Mouse (Mus musculus): ENCODE results near the gene Pno1.
"Not testable (repeated sequence)": the region's sequence is repeated elsewhere in the genome, so short reads cannot be mapped to it uniquely, and the experiment has no call there.

The Pno1 gene

GRCm38 (mm10) chr11:17211258-17212140 lies at the start of gene Pno1:
Gene Pno1, minus strand, starts transcription at chr11:17211568.
- peak; percentile 96 for DNase-seq (ENCODE audit: low spot score)

GRCm38 (mm10) chr11:17257861-17258260 lies 46.5 kb upstream of the Pno1 start:
- DNase-seq (ENCODE audit: low spot score): peak; percentile 52

- peak; percentile 98 for DNase-seq (ENCODE audit: low spot score)
These were observed 46.1 kb upstream of the Pno1 start, which contains the start of gene C1d for GRCm38 (mm10) chr11:17257443-17257842. Gene C1d, plus strand, starts transcription at chr11:17257579.

GRCm38 (mm10) chr11:17256813-17257365 lies 45.5 kb upstream of the Pno1 start:
- DNase-seq (ENCODE audit: low spot score): peak; percentile 45

- no peak for DNase-seq (ENCODE audit: low spot score)
These were observed 37.3 kb upstream of the Pno1 start for GRCm38 (mm10) chr11:17248715-17249114.

GRCm38 (mm10) chr11:17238598-17238997 lies 27.2 kb upstream of the Pno1 start:
- not testable (repeated sequence) for DNase-seq (ENCODE audit: low spot score)

GRCm38 (mm10) chr11:17236449-17237037 lies 25.2 kb upstream of the Pno1 start:
- no peak for DNase-seq (ENCODE audit: low spot score)

GRCm38 (mm10) chr11:17232792-17233191 lies 21.4 kb upstream of the Pno1 start:
- no peak for DNase-seq (ENCODE audit: low spot score)

GRCm38 (mm10) chr11:17221126-17221525 lies 9.8 kb upstream of the Pno1 start:
- DNase-seq (ENCODE audit: low spot score): no peak

GRCm38 (mm10) chr11:17215475-17215874 lies 4.1 kb upstream of the Pno1 start:
- no peak for DNase-seq (ENCODE audit: low spot score)

GRCm38 (mm10) chr11:17212903-17213509 lies 1.6 kb upstream of the Pno1 start:
- DNase-seq (ENCODE audit: low spot score): no peak

GRCm38 (mm10) chr11:17212141-17212495 lies 750 bp upstream of the Pno1 start:
- no peak for DNase-seq (ENCODE audit: low spot score)

GRCm38 (mm10) chr11:17202481-17202880 lies 8.9 kb downstream of the Pno1 start:
- no peak for DNase-seq (ENCODE audit: low spot score)

- DNase-seq (ENCODE audit: low spot score): no peak
These were observed 10.4 kb downstream of the Pno1 start for GRCm38 (mm10) chr11:17200936-17201335.

- no peak for DNase-seq (ENCODE audit: low spot score)
These were observed 11.4 kb downstream of the Pno1 start for GRCm38 (mm10) chr11:17199840-17200501.

- no peak for DNase-seq (ENCODE audit: low spot score)
These were observed 12.2 kb downstream of the Pno1 start for GRCm38 (mm10) chr11:17199170-17199569.

- DNase-seq (ENCODE audit: low spot score): no peak
These were observed 19.1 kb downstream of the Pno1 start for GRCm38 (mm10) chr11:17192151-17192844.

- no peak for DNase-seq (ENCODE audit: low spot score)
These were observed 22.6 kb downstream of the Pno1 start for GRCm38 (mm10) chr11:17188786-17189185.

- DNase-seq (ENCODE audit: low spot score): no peak
These were observed 23.7 kb downstream of the Pno1 start for GRCm38 (mm10) chr11:17187649-17188048.

GRCm38 (mm10) chr11:17183165-17183564 lies 28.2 kb downstream of the Pno1 start:
- DNase-seq (ENCODE audit: low spot score): no peak

- no peak for DNase-seq (ENCODE audit: low spot score)
These were observed 29.6 kb downstream of the Pno1 start, which contains the start of gene Wdr92 for GRCm38 (mm10) chr11:17181807-17182206. Gene Wdr92, plus strand, starts transcription at chr11:17182107.

Data from testis, postnatal 10 days (tissue).